Mouse (Mus musculus) ES-Bruce4 (cell line): ENCODE data around the gene Ccl12.

Source experiments
- CTCF ChIP-seq: IDR thresholded peaks from one replicate; pipeline ENCODE4 v1.8.1; 2011; ENCODE audit warnings: low read depth, low read length
- EP300 ChIP-seq: IDR thresholded peaks from 2 replicates; pipeline ENCODE4 v1.6.1; 2011; ENCODE audit warnings: low read depth, low read length; ENCODE audit not compliant: insufficient read depth
- POLR2A ChIP-seq: IDR thresholded peaks from one replicate; pipeline ENCODE4 v1.8.1; 2011; ENCODE audit warnings: low read length; ENCODE audit not compliant: insufficient read depth

DNA sequence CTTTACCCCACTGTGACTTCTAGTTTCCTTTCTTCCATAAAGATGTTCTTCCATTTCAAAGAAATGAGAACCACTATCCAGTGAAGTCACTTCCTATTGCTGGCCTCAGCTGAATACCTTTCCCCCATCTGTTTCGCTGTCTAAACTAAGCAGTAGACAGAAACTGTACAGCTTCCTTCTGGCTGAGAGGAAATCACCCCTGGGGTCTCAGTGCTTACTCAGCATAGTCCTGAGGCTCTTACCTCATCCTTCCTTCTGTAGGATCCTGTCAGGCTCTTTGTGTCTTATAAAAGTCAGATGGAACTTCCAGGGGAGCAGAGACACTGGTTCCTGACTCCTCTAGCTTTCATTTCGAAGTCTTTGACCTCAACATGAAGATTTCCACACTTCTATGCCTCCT is at the start of gene Ccl12:
- TF ChIP-seq CTCF (no peak), POLR2A (no peak), EP300 (no peak)
